ENCODE assay signal across 9 mouse cellular contexts in genomic region chr14:32016921-32017320, GRCm38 (mm10). TPM values are rescaled to one million over a fixed set of nuclear protein-coding genes. Genes with fewer than 3 reads are reported as not detected.
DNase-seq lines count a peak whose midpoint lies in the region; ATAC-seq and TF ChIP-seq lines count a peak whose summit lies in the region.
"Had no signal": no experiment of that assay in that cellular context is flagged by ENCODE, and none has a peak within 500 bp of the region (broad histone marks: within the 10 kb centered on the region; RNA-seq: fewer than 3 reads in every experiment).

No protein-coding gene starts in this region.

- no peak for DNase-seq in lung, adult 2 months
- DNase-seq in forelimb bud, embryonic 11.5 days (ENCODE audit: low read depth, low spot score): peak; percentile 78
- peak; percentile 43 to 65 for DNase-seq in kidney, postnatal 4 days
- DNase-seq in lung, postnatal 10 days: peak; percentile 68
- peak; percentile 87 for DNase-seq in telencephalon, adult 2 months (ENCODE audit: low read depth, low spot score)
- no peak for DNase-seq in thymus, postnatal 4 days

- ATAC-seq in lung, embryonic 15.5 days (ENCODE audit: borderline replicate concordance, extremely low read depth, low FRiP score, low TSS enrichment): peak; percentile 29; the same call in 1 of the 2 replicates
- ATAC-seq in inflammation-experienced regulatory T-cells, adult 6 months: no peak

- no peak overlapping the region for H3K27ac ChIP-seq in lung, embryonic 15.5 days
- H3K27ac ChIP-seq: heart, embryonic 15.5 days had no signal

- no peak overlapping the region for H3K9ac ChIP-seq in lung, embryonic 15.5 days
- H3K9ac ChIP-seq: heart, embryonic 15.5 days had no signal

- H3K4me1 ChIP-seq in lung, embryonic 15.5 days: peaks cover 33% of the 10 kb centered on the region
- peaks cover 11% of the 10 kb centered on the region for H3K4me1 ChIP-seq in lung, adult 2 months (ENCODE audit: control insufficient read depth, insufficient read depth, low read length)

- H3K9me3 ChIP-seq in lung, embryonic 15.5 days: no peaks in the 10 kb centered on the region
- H3K9me3 ChIP-seq: heart, embryonic 15.5 days had no signal

- H3K4me3 ChIP-seq in lung, embryonic 15.5 days: no peak overlapping the region
- H3K4me3 ChIP-seq in lung, adult 2 months (replicated peaks; ENCODE audit: extremely low read depth, low read depth, low read length): no peak overlapping the region
- H3K4me3 ChIP-seq: heart, embryonic 15.5 days had no signal

- TF ChIP-seq CTCF in lung, adult 2 months (IDR thresholded peaks at IDR 0.05; ENCODE audit: insufficient read depth, low read length): no peak

- no peak overlapping the region for H3K4me2 ChIP-seq in lung, embryonic 15.5 days
- H3K4me2 ChIP-seq: heart, embryonic 15.5 days had no signal

- TF ChIP-seq POLR2A in lung, adult 2 months (IDR thresholded peaks at IDR 0.05; ENCODE audit: borderline replicate concordance, extremely low read depth, low read depth, low read length): no peak

- 15% methylated on average over 7 of the region's 7 CpGs for WGBS in lung, embryonic 15.5 days
- 21% methylated on average over 7 of the region's 7 CpGs for WGBS in lung, adult 2 months

- no peaks in the 10 kb centered on the region for H3K36me3 ChIP-seq in lung, embryonic 15.5 days
- H3K36me3 ChIP-seq: heart, embryonic 15.5 days had no signal

- no peaks in the 10 kb centered on the region for H3K27me3 ChIP-seq in lung, embryonic 15.5 days
- H3K27me3 ChIP-seq: heart, embryonic 15.5 days had no signal

RNA-seq across cellular contexts. Expression of gene Galnt15, which starts 11.9 kb away (rescaled TPM):
- polyA plus RNA-seq in lung, embryonic 15.5 days (2015; fragmentation: Nextera tagmentation; extraction: Ambion mirVana): 0.10 and 0.16 TPM in 2 replicates
- polyA plus RNA-seq in lung, adult 2 months (2012; rRNA removed): 9.3 and 10.8 TPM in 2 replicates
- polyA plus RNA-seq in inflammation-experienced regulatory T-cells, adult 6 months (2017; shearing (Covaris generic)): not detected

Comparison
In these comparisons a context has a peak if more than half of its experiments do, and no peak if none do; other contexts are left out.
1. DNase-seq: peak in forelimb bud, embryonic 11.5 days (single experiment), kidney, postnatal 4 days (2 of 2), lung, postnatal 10 days (single experiment) and telencephalon, adult 2 months (single experiment); none in lung, adult 2 months (single experiment) and thymus, postnatal 4 days (single experiment).